Mouse (Mus musculus) ES-E14 (cell line): Measurements from ENCODE around the gene Cbarp. TPM values are rescaled to one million over a fixed set of nuclear protein-coding genes. Genes with fewer than 3 reads are reported as not detected.

Experiments
- DNase-seq: peaks from one replicate; pipeline ENCODE4 v3.0.0-alpha.2; 2013; ENCODE audit warnings: low read depth, low spot score
- H3K27ac ChIP-seq: 2 replicates; pipeline ENCODE4 v1.5.1; 2012; ENCODE audit warnings: low read depth, mild to moderate bottlenecking, low read length, moderate library complexity, mixed read lengths; ENCODE audit not compliant: poor library complexity, insufficient read depth, severe bottlenecking
- H3K36me3 ChIP-seq: 2 replicates; pipeline ENCODE4 v1.6.1; 2012; ENCODE audit warnings: mild to moderate bottlenecking, low read length, moderate library complexity, mixed read lengths; ENCODE audit not compliant: control insufficient read depth, poor library complexity, insufficient read depth, severe bottlenecking
- H3K4me1 ChIP-seq, 2 experiments: fragments of 150-350 bp in 1 of 2; sonication (generic) in 1 of 2; 2 replicates each; pipeline ENCODE4 v1.6.1; 2012; ENCODE audit warnings: low read length in 2 of 2, mild to moderate bottlenecking in 1 of 2, mixed read lengths in 1 of 2; ENCODE audit not compliant: control insufficient read depth in 2 of 2, insufficient read depth in 2 of 2, poor library complexity in 1 of 2
- H3K4me3 ChIP-seq, 2 experiments: fragments of 150-350 bp in 1 of 2; sonication (generic) in 1 of 2; 2 replicates each; pipeline ENCODE4 v1.5.1; 2012; ENCODE audit warnings: low read length in 2 of 2, low read depth in 1 of 2, mild to moderate bottlenecking in 1 of 2, mixed read lengths in 1 of 2; ENCODE audit not compliant: insufficient read depth in 1 of 2, poor library complexity in 1 of 2, severe bottlenecking in 1 of 2
- H3K9ac ChIP-seq: 2 replicates; pipeline ENCODE4 v1.6.1; 2012; ENCODE audit warnings: low read depth, mild to moderate bottlenecking, low read length, mixed read lengths; ENCODE audit not compliant: poor library complexity, insufficient read depth, severe bottlenecking
- H3K9me3 ChIP-seq: fragments of 150-350 bp; sonication (generic); 2 replicates; pipeline ENCODE4 v1.6.1; 2012; ENCODE audit warnings: low read depth, mild to moderate bottlenecking, low read length; ENCODE audit not compliant: control insufficient read depth, insufficient read depth
- CHD2 ChIP-seq: IDR thresholded peaks from 2 replicates; pipeline ENCODE4 v1.6.1; 2014; ENCODE audit warnings: mild to moderate bottlenecking, low read depth, low read length, inconsistent platforms
- HCFC1 ChIP-seq: IDR thresholded peaks from 2 replicates; pipeline ENCODE4 v1.6.1; 2012; ENCODE audit warnings: low read length, inconsistent platforms, borderline replicate concordance; ENCODE audit not compliant: insufficient read depth
- MAFK ChIP-seq: IDR thresholded peaks from 2 replicates; pipeline ENCODE4 v1.6.1; 2014; ENCODE audit warnings: mild to moderate bottlenecking, low read depth, low read length, inconsistent platforms; ENCODE audit not compliant: insufficient read depth
- ZC3H11A ChIP-seq: IDR thresholded peaks from 2 replicates; pipeline ENCODE4 v1.6.1; 2012; ENCODE audit warnings: low read depth, mild to moderate bottlenecking, inconsistent platforms, low read length, borderline replicate concordance
- ZNF384 ChIP-seq: IDR thresholded peaks from 2 replicates; pipeline ENCODE4 v1.6.1; 2012; ENCODE audit warnings: low read depth, low read length, inconsistent platforms
- in situ Hi-C, 2 experiments: fragments of 600-800 bp; cut with MboI; formaldehyde crosslinking; loops; one replicate each; pipeline ENCODE4 v1.15.1; 2025; ENCODE audit warnings: low sequenced_read_pairs in 2 of 2, inconsistent platforms in 1 of 2; ENCODE audit not compliant: unreplicated experiment in 2 of 2
- total RNA-seq: library from RNA; depleted of rRNA; stranded (reverse); fragments of 300-350 nt; gene quantifications from 2 replicates; pipeline ENCODE4 v1.2.3, GENCODE M21; 2012

The Cbarp gene
- total RNA-seq, 1 experiment = 20.9 TPM

DNA sequence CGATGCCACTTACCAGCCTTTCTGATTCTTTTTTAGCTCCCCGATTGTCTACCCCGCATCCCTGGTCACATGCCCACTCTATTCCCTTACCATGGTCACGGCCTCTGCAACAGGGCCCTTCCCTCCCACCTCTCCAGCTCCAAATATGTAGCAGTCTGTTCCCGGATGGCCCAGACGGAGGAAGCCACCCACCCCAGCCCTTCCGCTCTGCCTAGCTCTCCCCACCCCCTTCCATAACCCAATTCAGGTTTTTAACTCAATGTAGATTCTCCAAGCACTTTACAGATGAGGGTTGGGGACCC is 16.1 kb upstream of the Cbarp start:
- Histone ChIP-seq H3K27ac (no peak overlapping the region), H3K9me3 (no peaks in the 10 kb centered on the region), H3K4me3 (no peak overlapping the region), H3K9ac (no peak overlapping the region), H3K36me3 (peaks cover 48% of the 10 kb centered on the region), H3K4me1 (peaks cover under 1 to 40% of the 10 kb centered on the region in 2 experiments; a peak in 3 of 4 replicates)
- TF ChIP-seq HCFC1 (no peak), MAFK (no peak), ZNF384 (no peak), ZC3H11A (no peak), CHD2 (no peak)
- no peak for DNase-seq
- in situ Hi-C loops = no loop called here

DNA sequence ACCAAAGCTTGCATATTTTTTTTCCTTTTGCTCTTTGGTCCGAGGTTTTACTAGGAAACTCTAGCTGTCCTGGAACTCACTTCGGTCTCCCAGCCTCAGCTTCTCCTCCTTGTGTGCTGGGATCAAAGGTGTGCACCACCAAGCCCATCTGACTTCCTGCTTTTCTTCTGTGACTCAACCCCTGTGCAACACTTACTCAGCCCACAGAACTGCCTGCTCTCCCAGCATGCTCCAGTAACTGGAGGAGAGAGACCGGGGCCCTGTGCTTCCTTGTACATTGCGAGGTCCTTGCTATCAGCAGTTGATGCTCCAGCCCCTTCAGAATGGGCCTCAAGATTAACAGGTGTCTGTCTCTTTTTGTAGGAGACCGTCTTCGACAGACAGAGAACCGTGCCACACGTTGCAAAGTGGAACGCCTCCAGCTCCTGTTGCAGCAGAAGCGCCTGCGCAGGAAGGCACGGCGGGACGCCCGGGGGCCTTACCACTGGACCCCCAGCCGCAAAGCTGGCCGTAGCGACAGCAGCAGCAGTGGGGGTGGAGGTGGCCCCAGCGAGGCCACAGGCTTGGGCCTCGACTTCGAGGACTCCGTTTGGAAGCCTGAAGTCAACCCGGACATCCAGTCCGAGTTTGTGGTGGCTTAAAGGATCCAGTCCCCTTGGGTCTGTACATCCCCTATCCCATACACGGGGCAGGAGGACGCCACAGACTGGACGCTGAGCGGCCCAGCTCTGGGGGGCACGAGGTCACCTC is 15.5 kb upstream of the Cbarp start:
- H3K36me3 ChIP-seq = peaks cover 53% of the 10 kb centered on the region
- no peak overlapping the region for H3K27ac ChIP-seq
- H3K4me1 ChIP-seq = peaks cover 0 to 36% of the 10 kb centered on the region in 2 experiments; a peak in 3 of 4 replicates
- DNase-seq = no peak
- in situ Hi-C loops = no loop called here
- no peak overlapping the region for H3K9ac ChIP-seq
- TF ChIP-seq ZC3H11A (no peak), HCFC1 (no peak), CHD2 (no peak), MAFK (no peak), ZNF384 (no peak)
- no peaks in the 10 kb centered on the region for H3K9me3 ChIP-seq
- no peak overlapping the region for H3K4me3 ChIP-seq

- Histone ChIP-seq H3K9ac (no peak overlapping the region), H3K4me1 (peaks cover 0 to 36% of the 10 kb centered on the region in 2 experiments; a peak in 3 of 4 replicates), H3K27ac (no peak overlapping the region), H3K4me3 (no peak overlapping the region), H3K9me3 (no peaks in the 10 kb centered on the region), H3K36me3 (peaks cover 58% of the 10 kb centered on the region)
- TF ChIP-seq ZNF384 (no peak), CHD2 (no peak), ZC3H11A (no peak), HCFC1 (no peak), MAFK (no peak)
- DNase-seq = no peak
- in situ Hi-C loops = no loop called here
Measured at GRCm38 (mm10) chr10:80155277-80155676, 14.6 kb upstream of the Cbarp start.

DNA sequence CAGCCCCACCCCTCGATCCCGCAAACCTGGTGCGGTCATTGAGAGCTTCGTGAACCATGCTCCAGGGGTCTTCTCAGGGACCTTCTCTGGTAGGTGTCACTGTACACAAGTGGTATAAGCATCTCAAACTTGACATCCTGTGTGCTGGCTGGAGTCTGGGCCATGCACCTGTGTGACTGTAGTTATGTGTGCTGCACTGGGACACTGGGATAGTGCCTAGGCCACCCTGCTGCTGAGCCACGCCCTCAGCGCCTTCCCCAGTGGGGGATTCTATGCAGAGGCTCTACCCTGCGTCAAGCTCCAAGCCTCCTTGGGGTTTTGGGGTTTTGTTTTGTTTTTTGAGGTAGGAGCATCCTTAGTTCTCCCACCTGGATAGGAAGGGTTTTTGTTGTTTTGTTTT is 13.7 kb upstream of the Cbarp start:
- DNase-seq = no peak
- in situ Hi-C loops = no loop called here
- Histone ChIP-seq H3K36me3 (peaks cover 60% of the 10 kb centered on the region), H3K9me3 (no peaks in the 10 kb centered on the region), H3K4me3 (no peak overlapping the region), H3K27ac (no peak overlapping the region), H3K4me1 (peaks cover 0 to 36% of the 10 kb centered on the region in 2 experiments; a peak in 3 of 4 replicates), H3K9ac (no peak overlapping the region)
- no peak for TF ChIP-seq MAFK
- no peak for TF ChIP-seq CHD2
- no peak for TF ChIP-seq HCFC1
- TF ChIP-seq ZC3H11A = no peak
- TF ChIP-seq ZNF384 = no peak
